Mouse (Mus musculus) B cell, adult 2 months (primary cell): ENCODE data around the gene Cdk4.

Source experiments
- DNase-seq, 2 experiments: peaks; one replicate each; pipeline ENCODE4 v3.0.0; 2022

The Cdk4 gene

DNA sequence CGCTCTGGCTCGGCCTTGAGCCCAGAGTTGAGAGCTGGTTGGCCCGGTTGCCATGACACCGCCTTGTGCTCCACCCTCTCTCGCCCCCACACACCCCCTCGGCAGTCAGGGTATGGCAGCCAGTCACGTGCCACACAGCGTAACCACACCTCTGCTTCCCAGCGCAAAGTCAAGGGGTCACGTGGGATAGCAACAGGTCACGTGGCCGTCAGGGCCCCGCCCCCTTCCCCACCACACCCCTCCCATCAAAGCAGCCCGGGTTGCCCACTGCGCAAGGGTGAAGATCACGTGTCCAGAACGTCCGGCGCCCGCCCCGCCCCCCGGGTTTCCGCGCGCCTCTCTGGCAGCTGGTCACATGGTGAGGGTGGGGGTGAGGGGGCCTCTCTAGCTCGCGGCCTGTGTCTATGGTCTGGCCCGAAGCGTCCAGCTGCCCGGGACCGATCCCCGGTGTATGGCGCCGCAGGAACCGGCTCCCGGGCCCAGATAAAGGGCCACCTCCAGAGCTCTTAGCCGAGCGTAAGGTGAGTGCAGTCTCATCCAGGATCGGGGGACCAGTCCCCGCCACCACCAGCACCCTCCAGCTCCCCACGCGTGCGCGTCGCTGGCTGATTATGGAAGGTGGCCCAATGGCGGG is at the start of gene Cdk4:
Gene Cdk4 (plus strand): TSS at position 296 of the 634 bp plus-strand sequence.
- DNase-seq: peak; percentile 96 to 98

DNA sequence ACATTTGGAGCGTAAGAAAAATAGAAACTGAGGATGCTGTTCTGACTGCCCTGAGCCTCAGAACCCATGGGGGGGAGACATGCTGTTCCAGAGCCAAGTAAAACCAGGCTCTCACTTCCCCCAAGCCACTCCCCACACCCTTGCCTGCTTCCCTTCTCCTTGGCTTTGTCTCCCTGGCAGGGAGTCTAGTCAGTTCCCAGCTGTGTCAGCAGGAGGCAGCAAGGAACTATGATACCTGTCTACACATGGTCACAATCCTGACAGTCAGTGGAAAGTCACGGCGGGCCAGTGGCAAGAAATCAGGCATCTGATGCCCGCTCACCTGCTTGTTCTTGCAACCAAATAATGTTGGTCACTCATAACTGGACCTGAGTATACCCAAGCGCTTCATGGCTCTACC is 46.8 kb upstream of the Cdk4 start:
- no peak for DNase-seq

DNA sequence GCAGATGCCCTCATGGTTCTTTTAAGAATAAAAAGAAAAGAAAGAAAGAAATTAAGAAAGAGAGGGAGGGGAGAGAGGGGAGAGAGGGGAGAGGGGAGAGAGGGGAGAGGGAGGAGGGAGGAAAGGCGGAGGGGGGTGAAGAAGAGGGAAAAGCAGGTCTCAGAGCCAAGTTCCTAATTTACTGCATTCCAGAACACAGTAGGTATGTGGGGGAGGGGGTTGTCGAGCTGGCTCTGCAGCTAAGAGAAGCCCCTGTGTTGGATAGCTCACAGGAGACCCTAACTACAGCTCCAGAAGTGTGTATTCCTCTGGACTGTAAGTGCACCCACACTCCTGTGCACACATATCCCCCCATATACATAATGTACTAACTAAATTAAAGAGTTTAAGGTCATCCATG is 46.3 kb upstream of the Cdk4 start:
- DNase-seq: no peak

DNA sequence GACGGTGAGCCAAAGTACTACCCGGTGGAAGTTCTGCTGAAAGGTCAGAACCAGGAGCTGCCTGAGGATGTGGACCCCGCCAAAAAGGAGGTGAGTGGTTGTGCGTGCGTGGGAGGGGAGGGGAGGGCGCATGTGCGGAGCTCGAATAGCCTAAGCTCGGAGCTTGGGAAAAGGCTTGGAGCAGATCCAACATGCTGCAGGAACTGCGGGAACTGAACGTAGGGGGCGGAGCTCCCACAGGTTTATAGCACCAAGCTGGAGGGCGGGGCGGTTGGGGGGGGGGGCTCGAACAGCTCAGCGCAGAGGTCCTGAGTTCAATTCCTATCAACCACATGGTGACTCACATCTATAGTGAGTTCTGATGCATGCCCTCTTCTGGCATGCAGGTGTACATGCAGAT is 44.9 kb upstream of the Cdk4 start:
- DNase-seq: no peak

DNA sequence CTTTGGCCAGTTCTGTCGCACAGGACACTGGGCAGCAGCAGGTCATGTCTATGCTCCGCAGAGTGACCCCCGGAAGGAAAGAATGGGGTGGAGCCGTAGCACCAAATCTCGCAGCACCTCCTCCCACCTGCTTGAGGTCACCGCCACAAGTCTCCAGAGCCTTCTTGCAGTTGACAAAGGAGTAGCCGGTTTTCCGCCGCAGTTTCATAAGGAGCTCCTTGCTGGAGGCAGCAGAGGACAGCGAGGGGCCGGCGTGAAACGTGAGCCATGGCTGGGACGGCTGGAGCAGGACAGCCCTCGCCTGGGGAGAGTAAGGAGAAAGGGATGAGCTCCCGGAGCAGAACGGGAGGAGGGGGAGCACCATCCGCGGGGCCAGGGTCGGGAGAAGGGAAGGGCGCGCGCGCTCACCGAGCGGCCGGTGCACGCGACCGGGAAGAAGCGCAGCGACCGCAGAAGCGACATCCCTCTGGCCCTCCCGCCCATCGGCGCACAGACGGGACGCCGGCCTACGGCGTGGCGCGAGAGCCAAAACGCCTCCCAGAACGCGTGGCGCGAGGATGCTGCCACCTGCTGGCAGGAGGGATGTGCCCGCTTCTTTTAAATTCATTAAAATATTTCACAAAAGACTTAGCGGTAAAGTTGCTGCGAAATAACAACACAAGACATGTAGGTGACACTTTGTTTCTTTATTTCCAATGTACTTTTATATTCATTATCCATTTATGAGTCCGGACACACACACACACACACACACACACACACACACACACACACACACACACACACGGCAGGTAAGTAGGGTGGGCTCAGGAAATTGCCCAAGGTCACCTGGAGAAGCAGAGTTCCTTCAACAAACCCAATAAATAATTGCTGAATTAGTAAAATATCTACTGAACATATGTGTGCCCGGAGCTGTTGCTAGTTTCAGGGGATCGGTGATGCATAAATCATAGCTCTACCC is 32.7 kb upstream of the Cdk4 start, which contains the start of gene Tsfm:
Gene Tsfm (minus strand): TSS at position 505 of the 961 bp plus-strand sequence.
- peak; percentile 94 for DNase-seq

DNA sequence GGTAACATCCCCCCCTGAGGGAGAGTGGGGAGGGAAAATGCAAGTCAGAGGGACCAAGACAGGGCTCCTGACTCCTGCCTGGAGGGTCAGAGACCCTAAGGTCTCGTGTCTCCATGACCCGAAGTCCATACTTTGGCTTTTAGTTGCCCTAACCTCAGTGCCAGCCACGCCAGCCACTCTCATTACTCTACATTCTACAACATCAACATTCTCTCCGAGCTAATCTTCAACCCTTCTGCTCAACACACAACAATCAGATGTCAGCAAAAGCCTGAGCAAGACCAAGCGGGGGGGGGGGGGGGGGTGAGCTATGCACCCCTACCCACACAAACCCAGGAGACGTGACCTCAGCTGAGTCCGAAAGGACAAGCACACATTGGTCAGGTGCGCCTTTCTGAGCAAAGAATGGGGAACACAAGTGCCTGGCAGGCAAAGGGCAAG is 30.0 kb upstream of the Cdk4 start:
- no peak for DNase-seq

DNA sequence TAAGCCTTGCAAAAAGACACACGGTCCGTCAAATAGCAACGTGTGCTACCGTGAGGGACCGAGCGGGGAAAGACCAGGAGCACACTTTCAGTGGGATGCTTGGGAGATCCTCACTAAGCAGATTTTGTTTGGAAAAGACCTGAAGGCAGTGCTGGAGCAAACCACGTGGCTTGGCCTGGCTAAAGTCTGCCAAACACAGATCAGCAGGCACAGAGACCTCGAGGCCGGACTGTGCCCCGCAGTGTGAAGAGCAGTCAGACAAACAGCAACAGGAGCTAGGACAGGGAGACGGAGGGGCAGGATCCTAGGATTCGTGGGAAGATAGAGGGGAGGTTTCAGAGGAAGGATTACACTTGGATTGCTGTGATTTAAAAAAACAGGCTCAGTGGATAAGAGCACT is 27.1 kb upstream of the Cdk4 start:
- no peak for DNase-seq

DNA sequence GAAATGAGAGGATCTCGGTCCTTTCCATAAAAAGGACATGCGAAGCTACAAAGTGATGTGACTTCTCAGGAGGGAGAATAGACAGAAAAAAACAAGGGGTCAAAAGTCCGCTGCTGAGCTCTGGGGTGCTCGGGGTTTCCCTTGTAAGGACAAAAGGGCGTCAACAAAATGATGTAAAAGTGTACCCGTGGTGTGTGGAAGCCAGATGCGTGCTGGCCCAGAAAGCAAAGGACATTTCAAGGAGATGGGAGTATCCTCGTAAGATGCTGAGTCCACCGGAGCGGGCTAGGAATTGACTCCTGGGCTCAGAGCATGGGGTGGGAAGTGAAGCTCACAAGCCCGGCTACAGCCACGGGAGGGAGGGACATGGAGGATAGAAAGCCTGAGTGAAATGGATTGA is 25.7 kb upstream of the Cdk4 start:
- no peak for DNase-seq

DNA sequence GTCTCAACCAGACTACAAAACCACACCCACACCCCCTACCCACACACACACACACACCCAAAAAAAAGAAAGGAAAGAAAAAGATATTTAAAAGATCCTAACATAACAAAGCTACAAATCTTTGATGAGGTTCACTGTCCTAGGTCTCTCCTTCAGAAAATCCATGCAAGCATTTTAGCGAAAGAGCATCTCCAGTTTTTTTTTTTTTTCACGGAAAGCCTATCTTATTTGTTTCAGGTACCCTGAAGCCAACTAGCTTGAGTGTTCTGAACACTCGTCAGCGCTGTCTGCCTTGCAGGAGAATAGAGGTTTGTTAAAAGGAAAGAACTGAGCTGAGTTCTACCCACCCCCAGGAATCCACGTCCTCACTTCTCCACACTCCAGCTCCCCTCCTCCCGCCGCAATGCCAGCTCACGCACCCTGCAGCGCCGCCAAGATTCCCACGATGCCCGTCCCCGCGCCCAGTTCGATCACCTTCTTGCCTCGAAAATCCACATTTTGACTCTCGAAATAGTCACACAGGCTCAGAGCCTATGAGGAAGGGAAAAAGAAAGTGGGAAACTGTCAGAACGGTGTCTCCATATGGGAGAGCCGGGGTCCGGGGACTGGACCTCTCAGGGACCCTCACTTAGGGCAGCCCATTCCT is 22.6 kb upstream of the Cdk4 start:
- no peak for DNase-seq

DNA sequence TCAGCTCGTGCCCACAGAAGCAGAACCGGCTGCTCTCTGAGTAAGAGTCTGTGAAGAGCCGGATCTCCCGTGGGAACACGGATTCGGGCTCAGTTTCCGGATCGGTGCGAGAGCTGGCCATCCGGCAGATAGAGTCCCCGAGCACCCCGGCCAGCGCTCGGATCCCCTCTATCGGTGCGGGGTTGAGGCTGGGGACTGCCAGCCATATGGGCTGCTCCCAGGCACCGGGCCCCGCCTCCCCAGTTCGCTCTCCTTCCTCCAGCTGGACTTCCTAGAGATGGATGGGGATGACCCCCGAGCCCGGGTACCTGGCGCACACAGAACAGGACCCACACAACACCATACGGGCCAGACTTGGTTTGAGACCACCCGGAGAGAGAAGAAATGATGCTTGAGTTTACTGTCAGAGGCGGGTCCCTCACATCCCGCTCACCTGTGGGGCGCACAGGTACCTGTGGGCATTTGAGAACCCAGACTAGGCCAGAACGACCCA is 22.0 kb upstream of the Cdk4 start, which contains the start of the genes Mettl1 and Eef1akmt3:
Gene Mettl1 (plus strand): TSS at position 141 of the 493 bp plus-strand sequence.
Gene Eef1akmt3 (minus strand): TSS at position 240 of the 493 bp plus-strand sequence.
- peak in 1 of 2 experiments; percentile 33 for DNase-seq

DNA sequence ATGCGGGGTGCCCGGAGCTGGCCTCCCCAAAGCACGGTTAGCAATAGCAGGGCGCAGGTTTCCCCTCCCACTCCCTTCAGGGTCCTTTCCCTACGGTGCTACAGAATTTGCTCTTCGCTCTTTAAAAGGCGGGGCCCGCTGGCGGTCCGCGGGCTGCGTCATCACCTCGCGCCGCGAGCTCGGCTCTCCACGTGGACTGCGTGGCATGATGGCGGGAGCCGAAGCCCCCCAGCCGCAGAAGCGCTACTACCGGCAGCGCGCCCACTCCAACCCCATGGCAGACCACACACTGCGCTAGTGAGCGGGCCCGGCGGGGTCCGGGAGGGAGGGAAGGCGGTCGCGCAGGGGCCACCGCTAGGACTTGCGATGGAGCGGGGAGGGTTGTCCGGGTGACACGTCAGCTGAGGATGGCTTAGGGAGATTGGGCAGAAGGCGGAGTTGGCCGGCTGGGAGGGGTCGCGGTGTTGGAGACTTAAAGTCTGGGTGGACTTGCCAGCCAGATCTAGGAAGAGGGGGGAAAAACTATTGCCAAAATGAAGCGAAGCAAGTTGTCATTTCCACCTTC is 21.5 kb upstream of the Cdk4 start:
- DNase-seq: peak; percentile 90 to 92

DNA sequence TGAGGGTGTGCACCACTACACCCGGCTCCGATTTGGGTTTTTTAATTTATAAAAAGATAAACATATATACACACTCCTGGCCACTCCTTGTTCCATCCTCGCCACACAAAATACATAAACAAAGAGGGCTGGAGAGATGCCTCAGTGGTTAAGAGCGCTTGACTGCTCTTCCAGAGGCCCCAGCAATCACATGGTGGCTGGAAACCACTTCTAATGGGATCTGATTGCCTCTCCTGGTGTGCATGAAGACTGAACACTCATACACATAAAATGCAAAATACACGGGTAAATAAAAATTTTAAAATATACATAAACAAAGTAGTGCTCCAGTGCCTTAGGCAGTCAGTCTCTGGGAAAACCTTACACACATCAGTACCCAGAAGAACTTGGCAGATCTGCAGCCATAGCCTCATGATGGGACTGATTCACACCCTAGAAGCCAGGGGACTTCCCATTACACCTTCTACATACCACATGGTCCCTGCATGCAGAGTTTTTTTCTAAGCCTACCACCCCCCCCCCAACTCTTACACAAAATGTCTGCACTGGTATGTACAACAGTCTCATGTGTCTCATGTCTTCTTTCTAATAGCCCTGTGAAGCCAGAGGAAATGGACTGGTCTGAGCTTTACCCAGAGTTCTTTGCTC is 20.7 kb upstream of the Cdk4 start:
- no peak for DNase-seq

DNA sequence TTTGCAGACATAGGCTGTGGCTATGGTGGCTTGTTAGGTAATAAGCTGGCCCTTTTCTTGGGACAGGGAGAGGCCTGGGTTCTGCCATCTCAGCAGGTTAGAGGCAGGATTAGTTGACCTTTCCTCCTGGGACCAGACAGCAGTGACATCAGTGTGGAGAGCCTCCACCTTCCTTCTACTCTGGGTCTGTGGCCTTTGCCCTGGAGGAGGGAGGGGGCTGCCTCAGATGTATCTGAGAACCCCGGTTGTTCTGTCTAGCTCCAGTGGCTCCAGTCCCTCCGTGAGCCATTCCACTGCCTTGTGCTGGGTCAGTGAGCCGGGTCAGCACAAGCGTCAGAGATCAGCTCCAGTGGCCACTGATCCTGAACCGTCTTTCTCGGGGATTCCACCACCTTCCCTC is 20.1 kb upstream of the Cdk4 start:
- no peak for DNase-seq

DNA sequence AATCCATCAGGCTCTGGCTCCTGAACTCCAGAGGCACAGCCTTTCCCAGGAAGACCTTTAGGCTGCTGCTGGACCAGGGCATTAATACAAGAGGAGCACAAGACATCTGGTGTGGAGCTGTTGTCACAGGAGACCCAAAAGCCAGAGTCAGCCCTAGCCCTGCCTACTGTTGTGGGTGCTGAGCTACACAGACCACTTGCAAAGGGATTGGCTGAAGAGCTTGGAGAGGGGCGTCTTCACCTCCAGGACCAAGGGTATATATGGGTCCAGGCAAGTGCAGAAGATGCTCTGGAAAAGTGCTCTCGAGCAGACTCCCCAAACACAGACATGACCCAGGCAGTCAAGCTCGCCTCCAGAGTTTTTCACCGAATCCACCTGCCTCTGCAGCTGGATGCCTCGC is 15.4 kb upstream of the Cdk4 start, which contains the start of gene Cyp27b1:
Gene Cyp27b1 (plus strand): TSS at position 297 of the 400 bp plus-strand sequence.
- DNase-seq: no peak

DNA sequence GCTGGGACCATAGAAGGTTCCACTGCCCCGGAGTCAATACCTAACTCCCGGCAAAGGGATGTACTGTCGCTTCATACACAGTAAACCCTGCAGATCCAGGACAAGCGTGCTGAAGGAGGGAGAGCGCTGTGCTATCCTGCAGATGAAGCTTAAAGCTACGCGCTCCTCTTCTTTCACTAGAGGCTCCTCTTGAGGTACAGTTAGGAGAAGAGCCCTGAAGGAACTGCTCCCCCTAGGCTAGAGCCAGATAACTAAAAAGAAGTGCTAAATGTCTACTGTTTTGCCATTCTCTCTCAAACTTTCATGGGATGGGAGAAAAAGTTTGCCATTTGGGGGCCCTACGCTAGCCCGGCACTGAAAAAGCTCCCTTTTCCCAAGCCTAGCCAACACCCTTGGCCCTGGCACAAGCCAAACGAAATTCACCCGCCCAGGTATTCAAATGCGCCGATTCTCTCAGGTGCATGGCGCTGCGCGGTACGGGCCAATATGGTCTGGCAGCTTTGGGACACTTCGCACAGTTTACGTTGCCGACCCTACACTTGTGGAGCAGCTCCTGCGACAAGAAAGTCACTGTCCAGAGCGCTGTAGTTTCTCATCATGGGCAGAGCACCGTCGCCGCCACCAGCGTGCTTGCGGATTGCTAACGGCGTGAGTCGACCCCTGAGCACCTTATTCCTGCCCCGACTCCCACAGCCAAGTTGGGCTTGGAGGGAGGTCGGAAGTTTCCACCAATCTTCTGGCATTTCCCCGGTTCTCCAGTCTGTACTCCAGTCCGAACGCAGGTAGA is 14.5 kb upstream of the Cdk4 start:
- DNase-seq: no peak

DNA sequence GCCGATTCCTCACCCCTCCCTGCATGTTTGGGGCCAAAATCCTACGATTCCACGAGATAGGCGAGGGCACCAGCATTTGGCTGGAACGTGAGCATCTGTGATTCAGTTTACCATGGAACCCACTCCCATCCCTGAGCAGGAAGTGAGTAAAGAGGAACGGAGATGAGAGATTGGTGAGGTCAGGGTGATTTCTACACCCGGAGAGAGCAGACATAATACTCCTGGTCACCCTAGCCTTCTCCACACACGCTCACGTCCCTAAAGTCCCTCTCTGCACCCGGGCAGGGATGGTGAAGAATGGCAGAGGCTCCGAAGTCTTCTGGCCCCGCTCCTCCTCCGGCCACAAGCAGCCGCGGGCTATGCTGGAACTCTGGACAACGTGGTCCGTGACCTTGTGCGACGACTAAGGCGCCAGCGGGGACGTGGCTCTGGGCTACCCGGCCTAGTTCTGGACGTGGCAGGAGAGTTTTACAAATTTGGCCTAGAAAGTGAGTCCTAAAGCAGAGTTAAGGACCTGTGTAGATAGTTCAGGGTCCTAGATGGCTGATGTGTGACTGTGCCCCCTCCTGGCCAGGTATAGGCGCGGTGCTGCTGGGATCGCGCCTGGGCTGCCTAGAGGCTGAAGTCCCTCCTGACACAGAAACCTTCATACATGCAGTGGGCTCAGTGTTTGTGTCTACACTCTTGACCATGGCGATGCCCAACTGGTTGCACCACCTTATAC is 13.8 kb upstream of the Cdk4 start:
- peak in 1 of 2 experiments; percentile 31 for DNase-seq

DNA sequence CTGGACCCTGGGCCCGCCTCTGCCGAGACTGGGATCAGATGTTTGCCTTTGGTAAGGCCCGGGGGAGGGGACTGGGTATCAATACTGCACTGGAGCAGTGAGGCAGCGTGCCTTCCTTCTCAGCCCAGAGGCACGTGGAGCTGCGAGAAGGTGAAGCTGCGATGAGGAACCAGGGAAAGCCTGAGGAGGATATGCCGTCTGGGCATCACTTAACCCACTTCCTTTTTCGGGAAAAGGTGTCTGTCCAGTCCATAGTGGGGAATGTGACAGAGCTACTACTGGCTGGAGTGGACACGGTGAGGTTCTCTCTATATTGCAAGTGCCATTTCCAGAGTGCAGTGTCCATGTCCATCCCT is 13.2 kb upstream of the Cdk4 start:
- DNase-seq: no peak

DNA sequence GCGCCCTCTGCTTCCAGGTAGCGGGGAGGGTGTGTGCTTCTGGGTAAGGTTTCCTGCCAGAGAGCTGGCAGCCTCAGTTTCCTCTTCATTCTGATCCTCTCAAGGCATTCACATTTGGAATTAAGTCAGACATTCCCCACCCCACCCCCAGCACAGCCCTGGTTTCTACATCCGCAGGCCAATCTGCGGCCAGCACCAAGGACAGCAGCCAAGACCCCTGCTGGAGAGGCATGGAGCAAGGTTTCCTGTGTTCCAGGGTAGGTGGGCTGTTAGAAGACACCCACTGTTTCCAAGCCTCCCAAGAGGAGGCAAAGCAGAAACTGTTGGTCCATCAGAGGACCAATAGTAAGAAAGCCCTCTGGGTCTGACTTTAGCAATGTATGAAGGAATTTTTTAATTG is 8.7 kb upstream of the Cdk4 start:
- DNase-seq: no peak

DNA sequence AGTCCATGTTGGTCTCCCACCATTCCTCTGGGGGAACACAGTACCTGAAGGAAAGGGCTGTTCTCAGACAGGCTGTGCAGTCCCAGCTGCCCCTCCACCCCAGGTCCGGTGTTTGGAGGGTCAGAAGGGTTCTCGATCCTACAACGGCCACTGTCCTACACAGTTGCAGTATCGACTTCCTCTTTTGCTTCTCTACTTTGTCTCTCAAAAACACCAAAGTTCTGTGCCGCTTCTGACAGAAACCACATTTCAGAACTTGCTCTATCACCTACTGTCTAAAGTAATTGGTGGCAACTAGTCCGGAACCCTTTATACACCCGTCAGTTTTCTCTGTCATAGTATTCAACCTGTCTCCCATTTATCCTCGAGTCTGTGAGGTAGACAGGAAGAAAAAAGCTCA is 7.9 kb upstream of the Cdk4 start:
- DNase-seq: peak in 1 of 2 experiments; percentile 33

DNA sequence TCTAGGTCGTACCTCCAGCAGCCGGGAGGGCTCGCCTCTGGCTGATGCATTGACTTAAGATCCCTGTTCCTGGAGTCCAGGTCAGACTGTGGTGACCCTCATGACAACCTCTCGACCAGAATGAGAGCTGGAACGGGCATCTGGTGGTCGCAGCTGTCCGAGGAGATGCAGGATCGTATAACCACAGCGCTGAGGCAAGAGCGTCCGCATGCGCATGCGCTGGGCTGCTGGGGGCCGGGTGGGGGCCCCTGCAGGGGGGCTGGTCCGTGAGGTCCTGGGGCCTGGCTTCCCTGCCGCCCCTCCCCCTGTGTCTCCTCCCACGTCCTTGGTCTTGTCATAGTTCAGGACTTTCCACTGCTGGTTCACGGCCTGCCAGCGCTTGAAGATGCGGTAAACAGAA is 6.8 kb upstream of the Cdk4 start:
- no peak for DNase-seq

DNA sequence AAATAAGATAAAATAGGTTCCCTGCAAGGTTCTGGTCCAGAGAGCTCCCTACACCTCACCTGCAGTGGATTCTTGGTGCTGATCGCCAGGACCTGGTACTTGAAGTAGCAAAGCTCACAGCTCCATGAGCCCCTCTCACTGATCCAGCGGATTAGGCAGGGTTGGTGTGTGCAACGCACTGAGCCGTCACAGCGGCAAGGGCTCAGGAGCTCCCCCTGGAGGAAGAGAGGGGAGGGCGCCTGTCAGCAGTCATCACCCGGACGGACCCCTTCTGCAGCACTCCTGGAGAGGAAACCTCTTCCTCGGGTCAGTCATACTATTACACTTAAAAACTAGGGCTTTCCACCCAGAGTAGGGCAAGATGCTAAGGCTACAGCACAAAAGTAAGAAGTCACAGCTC is 5.2 kb upstream of the Cdk4 start:
- peak; percentile 89 to 91 for DNase-seq
